Mouse (Mus musculus) kidney, postnatal 0 days (tissue): ENCODE results near the gene Myo16. TPM values are rescaled to one million over a fixed set of nuclear protein-coding genes. Genes with fewer than 3 reads are reported as not detected.

Source experiments
- ATAC-seq: fragments of 200-750 bp; cut with Nextera tagmentation; replicated peaks from 2 replicates; pipeline ENCODE4 v1.8.0; 2017; ENCODE audit warnings: low read depth, moderate number of reproducible peaks, moderate TSS enrichment, moderate library complexity; ENCODE audit not compliant: low FRiP score
- DNase-seq: peaks from one replicate; pipeline ENCODE4 v3.0.0-alpha.2; 2016; ENCODE audit warnings: low spot score
- H3K27ac ChIP-seq: fragments of 300-500 bp; sonication (generic); 2 replicates; pipeline ENCODE4 v1.5.1; 2014; ENCODE audit warnings: mild to moderate bottlenecking
- H3K27me3 ChIP-seq: fragments of 300-500 bp; sonication (generic); 2 replicates; pipeline ENCODE4 v1.6.1; 2014; ENCODE audit warnings: low read length, mixed read lengths; ENCODE audit not compliant: insufficient read depth
- H3K36me3 ChIP-seq: fragments of 300-500 bp; sonication (generic); 2 replicates; pipeline ENCODE4 v1.6.1; 2014; ENCODE audit warnings: low read length, mixed read lengths; ENCODE audit not compliant: insufficient read depth
- H3K4me1 ChIP-seq: fragments of 300-500 bp; sonication (generic); replicated peaks from 2 replicates; pipeline ENCODE4 v1.6.1; 2014; ENCODE audit warnings: antibody characterized with exemption, low read length, mixed read lengths; ENCODE audit not compliant: insufficient read depth
- H3K4me2 ChIP-seq: fragments of 300-500 bp; sonication (generic); 2 replicates; pipeline ENCODE4 v1.6.1; 2014; ENCODE audit warnings: mild to moderate bottlenecking, low read length, moderate library complexity, mixed read lengths
- H3K4me3 ChIP-seq: fragments of 300-500 bp; sonication (generic); replicated peaks from 2 replicates; pipeline ENCODE4 v1.5.1; 2014; ENCODE audit warnings: low read depth, low read length
- H3K9ac ChIP-seq: fragments of 300-500 bp; sonication (generic); 2 replicates; pipeline ENCODE4 v1.6.1; 2014; ENCODE audit warnings: low read depth, low read length
- H3K9me3 ChIP-seq: fragments of 300-500 bp; sonication (generic); replicated peaks from 2 replicates; pipeline ENCODE4 v1.6.1; 2016; ENCODE audit warnings: low read length, inconsistent platforms, mixed read lengths
- CTCF ChIP-seq: IDR thresholded peaks from 2 replicates; pipeline ENCODE4 v1.5.1; 2016; ENCODE audit warnings: antibody characterized with exemption, low read depth, mild to moderate bottlenecking, moderate library complexity
- WGBS: fragments of 180-500 bp; shearing (Covaris S2); extraction: QIAGEN DNeasy Blood & Tissue Kit; methylation state at CpG from one replicate; pipeline ENCODE4 v1.1.7; 2014; 5-methylcytosine and 5-hydroxymethylcytosine counted together
- polyA plus RNA-seq: library from polyadenylated mRNA; unstranded; fragments of >200 nt; fragmentation: Nextera tagmentation; extraction: Ambion mirVana; gene quantifications from 2 replicates; pipeline ENCODE4 v1.2.1, GENCODE M21; 2015

Myo16 gene
- polyA plus RNA-seq, 1 experiment from 2014 or later = 0.08 TPM

DNA sequence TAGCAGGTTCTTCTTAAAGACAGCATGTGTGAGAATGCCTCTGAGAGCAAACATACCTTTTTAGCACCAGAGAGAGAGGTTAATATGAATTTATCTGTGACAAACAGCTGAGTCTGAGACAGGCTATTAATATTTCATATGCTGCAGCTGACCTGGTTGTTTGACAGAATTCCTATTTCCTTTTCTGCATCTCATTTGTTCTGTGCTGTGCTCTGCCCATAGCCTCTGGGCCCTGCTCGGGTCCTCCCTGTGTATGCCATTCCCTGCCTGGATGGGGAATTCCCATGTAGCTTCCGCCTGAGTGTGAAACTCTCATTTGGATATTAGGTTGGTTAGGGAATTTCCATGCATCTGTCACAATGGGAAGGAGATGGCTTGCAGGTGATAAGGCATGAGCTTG is 240.8 kb downstream of the Myo16 start:
- Histone ChIP-seq H3K4me3 (no peak overlapping the region), H3K4me1 (no peaks in the 10 kb centered on the region), H3K36me3 (no peaks in the 10 kb centered on the region), H3K4me2 (no peak overlapping the region), H3K27me3 (no peaks in the 10 kb centered on the region), H3K9ac (no peak overlapping the region), H3K9me3 (no peaks in the 10 kb centered on the region), H3K27ac (no peak overlapping the region)
- 78% methylated on average over 2 of the region's 2 CpGs for WGBS
- ATAC-seq (no peak), DNase-seq (no peak)
- TF ChIP-seq CTCF = no peak

GRCm38 (mm10) chr8:10395146-10395545 is 241.4 kb downstream of the Myo16 start:
- H3K4me3 ChIP-seq = no peak overlapping the region
- DNase-seq (no peak), ATAC-seq (no peak)
- no peak for TF ChIP-seq CTCF
- H3K4me1 ChIP-seq = no peaks in the 10 kb centered on the region
- H3K27ac ChIP-seq = no peak overlapping the region
- no peaks in the 10 kb centered on the region for H3K27me3 ChIP-seq
- no peak overlapping the region for H3K4me2 ChIP-seq
- H3K9ac ChIP-seq = no peak overlapping the region
- no peaks in the 10 kb centered on the region for H3K9me3 ChIP-seq
- WGBS = 53% methylated on average over 7 of the region's 7 CpGs
- no peaks in the 10 kb centered on the region for H3K36me3 ChIP-seq

DNA sequence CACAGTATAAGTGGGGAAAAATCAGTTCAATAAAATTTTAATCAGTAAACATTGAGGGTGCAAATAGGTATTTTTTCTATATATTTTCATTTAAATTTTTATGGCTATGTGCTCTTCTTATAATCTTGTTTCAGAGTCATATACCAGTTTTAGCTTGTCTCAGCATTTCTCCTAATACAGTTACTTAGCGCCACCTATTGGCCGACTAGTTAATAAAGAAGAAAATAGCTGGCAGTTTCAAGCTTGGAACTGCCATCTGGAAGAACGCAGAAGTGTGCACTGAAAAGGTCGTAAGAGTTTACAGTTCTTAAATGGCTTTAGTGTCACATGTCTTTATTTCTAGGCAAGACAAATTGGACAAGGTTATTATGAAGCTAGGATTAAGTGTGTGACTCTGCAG is 248.9 kb downstream of the Myo16 start:
- H3K9ac ChIP-seq = no peak overlapping the region
- no peaks in the 10 kb centered on the region for H3K36me3 ChIP-seq
- H3K4me3 ChIP-seq = no peak overlapping the region
- no peak overlapping the region for H3K27ac ChIP-seq
- DNase-seq = peak; percentile 89
- 6% methylated on average over 4 of the region's 4 CpGs for WGBS
- H3K4me2 ChIP-seq = no peak overlapping the region
- H3K27me3 ChIP-seq = no peaks in the 10 kb centered on the region
- TF ChIP-seq CTCF = peak; percentile 90
- H3K4me1 ChIP-seq = no peaks in the 10 kb centered on the region
- no peak; the same call in 1 of the 2 replicates for ATAC-seq
- no peaks in the 10 kb centered on the region for H3K9me3 ChIP-seq

DNA sequence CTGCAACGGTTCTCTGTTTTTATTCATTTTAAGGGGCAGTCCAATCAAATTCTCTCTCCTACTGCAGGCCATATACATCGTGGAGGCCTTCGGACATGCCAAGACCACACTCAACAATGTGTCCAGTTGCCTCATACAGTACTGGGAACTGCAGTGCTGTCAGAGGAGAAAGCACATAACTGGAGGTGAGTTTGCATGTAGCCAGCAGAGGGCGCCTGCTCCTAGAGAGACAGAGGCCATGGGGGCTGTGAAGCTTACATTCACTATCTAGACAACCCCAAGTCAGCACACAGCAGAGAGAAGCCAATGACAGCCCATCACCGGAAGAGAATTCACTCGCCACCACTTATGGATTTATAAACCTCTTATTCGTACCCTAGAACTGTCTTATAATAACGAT is 251.8 kb downstream of the Myo16 start:
- no peak overlapping the region for H3K4me3 ChIP-seq
- no peaks in the 10 kb centered on the region for H3K9me3 ChIP-seq
- no peaks in the 10 kb centered on the region for H3K4me1 ChIP-seq
- H3K4me2 ChIP-seq = no peak overlapping the region
- H3K36me3 ChIP-seq = no peaks in the 10 kb centered on the region
- H3K27me3 ChIP-seq = no peaks in the 10 kb centered on the region
- ATAC-seq = peak; percentile 51; the same call in 1 of the 2 replicates
- 31% methylated on average over 8 of the region's 8 CpGs for WGBS
- TF ChIP-seq CTCF = peak; percentile 86
- no peak overlapping the region for H3K27ac ChIP-seq
- H3K9ac ChIP-seq = no peak overlapping the region
- peak; percentile 77 for DNase-seq

DNA sequence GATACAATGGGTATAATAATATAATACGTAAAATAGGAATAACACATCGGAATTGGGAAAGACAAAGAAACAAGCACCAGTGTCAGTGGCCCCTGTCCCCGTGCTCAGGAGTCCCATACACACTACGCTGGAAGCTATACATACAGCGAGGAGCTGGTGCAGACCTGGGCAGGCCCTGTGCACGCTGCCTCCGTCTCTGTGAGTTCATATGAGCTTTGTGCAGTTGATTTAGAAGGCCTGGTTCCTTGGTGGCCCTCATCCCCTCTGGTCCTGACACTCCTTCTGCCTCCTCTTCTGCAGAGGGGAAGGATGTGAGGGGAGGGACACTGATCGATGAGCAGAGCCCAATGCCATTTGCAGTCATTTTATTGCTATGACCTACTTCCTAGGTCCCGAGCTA is 255.3 kb downstream of the Myo16 start:
- no peak overlapping the region for H3K27ac ChIP-seq
- no peaks in the 10 kb centered on the region for H3K36me3 ChIP-seq
- no peak for ATAC-seq
- no peaks in the 10 kb centered on the region for H3K4me1 ChIP-seq
- 74% methylated on average over 9 of the region's 9 CpGs for WGBS
- TF ChIP-seq CTCF = no peak
- H3K4me3 ChIP-seq = no peak overlapping the region
- H3K9ac ChIP-seq = no peak overlapping the region
- no peaks in the 10 kb centered on the region for H3K9me3 ChIP-seq
- no peak overlapping the region for H3K4me2 ChIP-seq
- no peak for DNase-seq
- no peaks in the 10 kb centered on the region for H3K27me3 ChIP-seq

DNA sequence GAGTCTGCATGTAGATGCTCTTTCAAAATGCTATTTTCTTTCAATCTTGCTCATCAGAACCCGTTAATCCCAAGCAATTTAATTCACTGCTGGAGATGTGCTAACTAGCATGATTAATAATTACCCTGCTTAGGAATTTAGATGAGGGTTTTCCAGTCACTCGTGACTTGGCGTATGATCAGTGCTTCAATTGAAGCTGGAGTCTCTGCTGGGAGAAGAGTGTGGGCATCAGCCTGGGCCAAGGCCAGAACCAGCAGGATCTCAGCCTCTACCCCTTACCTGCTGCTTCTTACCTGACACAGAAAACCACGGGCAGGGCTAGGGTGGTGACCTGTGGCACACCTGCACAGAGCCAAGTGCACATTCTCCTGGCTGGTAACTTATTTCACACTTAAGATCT is 257.8 kb downstream of the Myo16 start:
- TF ChIP-seq CTCF = no peak
- H3K36me3 ChIP-seq = no peaks in the 10 kb centered on the region
- no peaks in the 10 kb centered on the region for H3K4me1 ChIP-seq
- no peaks in the 10 kb centered on the region for H3K27me3 ChIP-seq
- no peak overlapping the region for H3K27ac ChIP-seq
- no peak overlapping the region for H3K9ac ChIP-seq
- WGBS = 57% methylated on average over 4 of the region's 4 CpGs
- H3K9me3 ChIP-seq = no peaks in the 10 kb centered on the region
- no peak overlapping the region for H3K4me3 ChIP-seq
- no peak overlapping the region for H3K4me2 ChIP-seq
- ATAC-seq = peak; percentile 49; the same call in 1 of the 2 replicates
- DNase-seq = peak; percentile 12

DNA sequence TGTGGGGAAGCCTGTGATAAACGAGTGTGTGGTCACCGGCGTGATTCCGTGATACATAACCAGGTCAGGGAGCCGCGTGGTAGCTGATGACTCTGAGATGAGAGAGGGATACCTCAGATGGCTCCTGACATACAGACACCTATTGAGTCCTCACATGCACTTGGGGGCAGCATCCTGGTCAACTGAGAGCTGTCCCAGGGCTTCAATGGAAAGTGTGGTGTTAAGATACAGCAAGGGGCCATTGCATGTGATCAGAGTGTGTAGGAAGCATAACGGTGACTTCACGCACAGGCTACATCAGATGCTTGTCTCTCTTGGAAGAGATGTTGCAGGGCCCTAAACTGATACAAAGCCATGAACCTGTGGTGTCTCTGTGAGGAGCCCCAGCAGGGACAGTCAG is 260.2 kb downstream of the Myo16 start:
- H3K4me2 ChIP-seq = no peak overlapping the region
- H3K4me3 ChIP-seq = no peak overlapping the region
- no peaks in the 10 kb centered on the region for H3K4me1 ChIP-seq
- no peak for DNase-seq
- no peak for TF ChIP-seq CTCF
- 91% methylated on average over 8 of the region's 8 CpGs for WGBS
- H3K27ac ChIP-seq = no peak overlapping the region
- no peaks in the 10 kb centered on the region for H3K27me3 ChIP-seq
- no peaks in the 10 kb centered on the region for H3K36me3 ChIP-seq
- H3K9ac ChIP-seq = no peak overlapping the region
- ATAC-seq = no peak
- H3K9me3 ChIP-seq = no peaks in the 10 kb centered on the region
